Mouse (Mus musculus) hindbrain, postnatal 0 days (tissue): ENCODE measurements around the gene Cobll1. TPM values are rescaled to one million over a fixed set of nuclear protein-coding genes. Genes with fewer than 3 reads are reported as not detected.

Experiments
- ATAC-seq: fragments of 200-750 bp; cut with Nextera tagmentation; 2 replicates; pipeline ENCODE4 v1.8.0; 2017; ENCODE audit warnings: mild to moderate bottlenecking, moderate TSS enrichment, moderate library complexity
- DNase-seq: peaks from one replicate; pipeline ENCODE4 v3.0.0-alpha.2; 2015; ENCODE audit warnings: low spot score
- H3K27ac ChIP-seq: fragments of 300-500 bp; sonication (generic); 2 replicates; pipeline ENCODE4 v1.5.1; 2014; ENCODE audit warnings: mild to moderate bottlenecking
- H3K27me3 ChIP-seq: fragments of 300-500 bp; sonication (generic); 2 replicates; pipeline ENCODE4 v1.6.1; 2014; ENCODE audit warnings: low read length, mixed read lengths; ENCODE audit not compliant: insufficient read depth
- H3K36me3 ChIP-seq: fragments of 300-500 bp; sonication (generic); 2 replicates; pipeline ENCODE4 v1.6.1; 2014; ENCODE audit warnings: low read length, mixed read lengths; ENCODE audit not compliant: insufficient read depth
- H3K4me1 ChIP-seq: fragments of 300-500 bp; sonication (generic); 2 replicates; pipeline ENCODE4 v1.6.1; 2014; ENCODE audit warnings: antibody characterized with exemption, low read length, mixed read lengths; ENCODE audit not compliant: insufficient read depth
- H3K4me2 ChIP-seq: fragments of 300-500 bp; sonication (generic); 2 replicates; pipeline ENCODE4 v1.6.1; 2014; ENCODE audit warnings: low read depth, mild to moderate bottlenecking, low read length, moderate library complexity, mixed read lengths
- H3K4me3 ChIP-seq: fragments of 300-500 bp; sonication (generic); 2 replicates; pipeline ENCODE4 v1.5.1; 2014; ENCODE audit warnings: low read length
- H3K9ac ChIP-seq: fragments of 300-500 bp; sonication (generic); replicated peaks from 2 replicates; pipeline ENCODE4 v1.6.1; 2014; ENCODE audit warnings: mild to moderate bottlenecking, low read length, moderate library complexity, mixed read lengths
- H3K9me3 ChIP-seq: fragments of 300-500 bp; sonication (generic); 2 replicates; pipeline ENCODE4 v1.6.1; 2016; ENCODE audit warnings: low read length, mixed read lengths
- CTCF ChIP-seq: IDR thresholded peaks from 2 replicates; pipeline ENCODE4 v1.5.1; 2016; ENCODE audit warnings: antibody characterized with exemption, control low read depth, low read depth
- whole genome bisulfite sequencing: fragments of 180-500 bp; shearing (Covaris S2); extraction: QIAGEN DNeasy Blood & Tissue Kit; methylation state at CpG from one replicate; pipeline ENCODE4 v1.1.7; 2014; 5-methylcytosine and 5-hydroxymethylcytosine counted together
- polyA plus RNA-seq: library from polyadenylated mRNA; unstranded; fragments of >200 nt; fragmentation: Nextera tagmentation; extraction: Ambion mirVana; gene quantifications from 2 replicates; pipeline ENCODE4 v1.2.1, GENCODE M21; 2015
- total RNA-seq: library from RNA; depleted of rRNA; stranded (reverse); fragments of >200 nt; gene quantifications from 2 replicates; pipeline ENCODE4 v1.2.3, GENCODE M21; 2014; rRNA removed

Gene Cobll1
- total and polyA plus RNA-seq, 2 experiments from 2014 or later: 2.4 to 3.5 TPM

- no peaks in the 10 kb centered on the region for H3K4me1 ChIP-seq
- TF ChIP-seq CTCF: no peak
- no peak overlapping the region for H3K4me2 ChIP-seq
- H3K36me3 ChIP-seq: no peaks in the 10 kb centered on the region
- H3K27me3 ChIP-seq: no peaks in the 10 kb centered on the region
- H3K9me3 ChIP-seq: no peaks in the 10 kb centered on the region
- no peak overlapping the region for H3K4me3 ChIP-seq
- ATAC-seq (no peak), DNase-seq (no peak)
- H3K27ac ChIP-seq: no peak overlapping the region
- WGBS: 93% methylated on average over 3 of the region's 3 CpGs
- no peak overlapping the region for H3K9ac ChIP-seq
Observed at GRCm38 (mm10) chr2:65050776-65051175, 188.4 kb downstream of the Cobll1 start.

- no peak for TF ChIP-seq CTCF
- H3K4me2 ChIP-seq: no peak overlapping the region
- H3K27me3 ChIP-seq: no peaks in the 10 kb centered on the region
- H3K27ac ChIP-seq: no peak overlapping the region
- no peaks in the 10 kb centered on the region for H3K4me1 ChIP-seq
- 45% methylated on average over 6 of the region's 6 CpGs for WGBS
- peak; percentile 2 for DNase-seq
- H3K4me3 ChIP-seq: no peak overlapping the region
- no peak overlapping the region for H3K9ac ChIP-seq
- ATAC-seq: no peak
- no peaks in the 10 kb centered on the region for H3K9me3 ChIP-seq
- no peaks in the 10 kb centered on the region for H3K36me3 ChIP-seq
Observed at GRCm38 (mm10) chr2:65048234-65049017, 190.8 kb downstream of the Cobll1 start.

Other genes starting within 250 kb of the Cobll1 start
- gene Grb14, start 214.4 kb downstream of the Cobll1 start, total RNA-seq: 12.7 and 18.5 TPM in 2 replicates
- 27.8 and 30.0 TPM in 2 replicates for gene Grb14, start 214.4 kb downstream of the Cobll1 start, polyA plus RNA-seq
- 4.1 and 6.0 TPM in 2 replicates for gene Slc38a11, start 124.6 kb upstream of the Cobll1 start, total RNA-seq
- gene Slc38a11, start 124.6 kb upstream of the Cobll1 start, polyA plus RNA-seq: 1.5 and 1.7 TPM in 2 replicates